Mouse (Mus musculus): ENCODE results near the gene Cnpy3. TPM values are rescaled to one million over a fixed set of nuclear protein-coding genes. Genes with fewer than 3 reads are reported as not detected.

Gene Cnpy3
- polyA plus RNA-seq, 1 experiment, result 41.9 TPM

DNA sequence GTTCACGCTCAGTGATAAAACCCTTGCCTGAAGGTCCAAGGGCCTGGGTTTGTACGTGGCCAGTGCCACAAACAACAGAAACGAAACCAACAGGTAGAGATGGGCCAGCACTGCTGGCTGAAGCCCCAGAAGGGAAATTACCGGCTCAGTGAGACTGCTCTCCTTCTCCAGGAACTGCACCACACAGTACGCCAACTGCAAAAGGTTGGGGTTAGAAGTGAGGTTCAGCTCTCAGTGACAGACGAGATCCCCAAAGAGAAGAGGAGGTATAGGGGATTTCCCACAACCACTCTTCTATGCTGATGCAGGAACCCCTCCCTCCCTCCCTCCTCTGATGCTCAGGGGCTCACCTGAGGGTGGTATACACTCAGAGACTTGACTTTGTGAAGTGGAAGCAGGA lies 66.1 kb downstream of the Cnpy3 start:
- Histone ChIP-seq H3K36me3 (ENCODE audit: control insufficient read depth, insufficient read depth) (peaks cover 44% of the 10 kb centered on the region), H3K79me2 (ENCODE audit: control insufficient read depth, insufficient read depth) (peaks cover 35% of the 10 kb centered on the region), H3ac (ENCODE audit: control insufficient read depth, insufficient read length, low read depth) (no peak overlapping the region), H3K79me3 (ENCODE audit: low read depth) (peaks cover 14% of the 10 kb centered on the region), H3K4me3 (ENCODE audit: insufficient read depth, poor library complexity, severe bottlenecking) (no peak overlapping the region), H3K27me3 (ENCODE audit: control insufficient read depth, insufficient read depth, insufficient read length) (no peaks in the 10 kb centered on the region)
- no peak for TF ChIP-seq CTCF (IDR thresholded peaks at IDR 0.05; ENCODE audit: control insufficient read depth, insufficient read depth, insufficient read length)
- TF ChIP-seq FOSL1 (IDR thresholded peaks at IDR 0.05; ENCODE audit: insufficient read depth, low read length, poor library complexity, severe bottlenecking), result no peak
- TF ChIP-seq MYOD1 (IDR thresholded peaks at IDR 0.05; ENCODE audit: control insufficient read depth, insufficient read length, low read depth), result no peak
- no peak for TF ChIP-seq CEBPB (IDR thresholded peaks at IDR 0.05; ENCODE audit: low read depth)
- no peak for TF ChIP-seq MAX (IDR thresholded peaks at IDR 0.05)
- TF ChIP-seq MYOG (IDR thresholded peaks at IDR 0.05; ENCODE audit: control insufficient read depth, extremely low read depth, insufficient read length), result no peak

Other genes starting within 250 kb of the Cnpy3 start
- 0.60 TPM for gene Cul9, start 205.8 kb downstream of the Cnpy3 start, polyA plus RNA-seq (2012; fragmentation: generic; extraction: Trizol)
- 101 TPM for gene Srf, start 196.0 kb downstream of the Cnpy3 start, polyA plus RNA-seq (2012; fragmentation: generic; extraction: Trizol)
- gene Ptk7, start 122.7 kb downstream of the Cnpy3 start, polyA plus RNA-seq (2012; fragmentation: generic; extraction: Trizol), result 26.1 TPM
- 7.8 TPM for gene Klc4, start 106.2 kb downstream of the Cnpy3 start, polyA plus RNA-seq (2012; fragmentation: generic; extraction: Trizol)
- gene Mrpl2, start 106.0 kb downstream of the Cnpy3 start, polyA plus RNA-seq (2012; fragmentation: generic; extraction: Trizol), result 151 TPM
- 49.4 TPM for gene Cul7, start 101.9 kb downstream of the Cnpy3 start, polyA plus RNA-seq (2012; fragmentation: generic; extraction: Trizol)
- 45.8 TPM for gene Rrp36, start 77.9 kb downstream of the Cnpy3 start, polyA plus RNA-seq (2012; fragmentation: generic; extraction: Trizol)
- gene Mea1, start 73.4 kb downstream of the Cnpy3 start, polyA plus RNA-seq (2012; fragmentation: generic; extraction: Trizol), result 141 TPM
- gene Klhdc3, start 71.3 kb downstream of the Cnpy3 start, polyA plus RNA-seq (2012; fragmentation: generic; extraction: Trizol), result 58.6 TPM
- 99.5 TPM for gene Ppp2r5d, start 47.1 kb downstream of the Cnpy3 start, polyA plus RNA-seq (2012; fragmentation: generic; extraction: Trizol)
- gene Pex6, start 40.8 kb downstream of the Cnpy3 start, polyA plus RNA-seq (2012; fragmentation: generic; extraction: Trizol), result 24.7 TPM
- gene Gnmt, start 23.0 kb downstream of the Cnpy3 start, polyA plus RNA-seq (2012; fragmentation: generic; extraction: Trizol), result 0.08 TPM
- gene Ptcra, start 11.5 kb upstream of the Cnpy3 start, polyA plus RNA-seq (2012; fragmentation: generic; extraction: Trizol), result 0.06 TPM
- 40.9 TPM for gene 2310039H08Rik, start 20.4 kb upstream of the Cnpy3 start, polyA plus RNA-seq (2012; fragmentation: generic; extraction: Trizol)
- 107 TPM for gene Rpl7l1, start 30.5 kb upstream of the Cnpy3 start, polyA plus RNA-seq (2012; fragmentation: generic; extraction: Trizol)
- gene Bicral, start 106.3 kb upstream of the Cnpy3 start, polyA plus RNA-seq (2012; fragmentation: generic; extraction: Trizol), result 3.9 TPM
- gene Tbcc, start 138.5 kb upstream of the Cnpy3 start, polyA plus RNA-seq (2012; fragmentation: generic; extraction: Trizol), result 46.8 TPM
- gene Prph2, start 158.2 kb upstream of the Cnpy3 start, polyA plus RNA-seq (2012; fragmentation: generic; extraction: Trizol), result 0.01 TPM

All from C2C12 (cell line).